Mouse (Mus musculus) C2C12 (cell line): ENCODE results near the gene Epha1.

ENCODE experiments used
- CEBPB ChIP-seq: IDR thresholded peaks from one replicate; pipeline ENCODE4 v1.6.1; 2011; ENCODE audit warnings: low read depth, mild to moderate bottlenecking, control low read depth, moderate library complexity
- CTCF ChIP-seq: IDR thresholded peaks from one replicate; pipeline ENCODE4 v1.5.1; 2011; ENCODE audit not compliant: control insufficient read depth, insufficient read depth, insufficient read length
- FOSL1 ChIP-seq: IDR thresholded peaks from one replicate; pipeline ENCODE4 v1.8.0; 2011; ENCODE audit warnings: mild to moderate bottlenecking, low read length; ENCODE audit not compliant: poor library complexity, insufficient read depth, severe bottlenecking
- MAX ChIP-seq: IDR thresholded peaks from one replicate; pipeline ENCODE4 v1.6.1; 2011; ENCODE audit warnings: mild to moderate bottlenecking, control low read depth
- USF1 ChIP-seq: IDR thresholded peaks from one replicate; pipeline ENCODE4 v1.6.1; 2011; ENCODE audit warnings: low read depth, mild to moderate bottlenecking, control low read depth, moderate library complexity

- no peak for TF ChIP-seq CTCF
- no peak for TF ChIP-seq MAX
- no peak for TF ChIP-seq CEBPB
- TF ChIP-seq USF1 = no peak
- no peak for TF ChIP-seq FOSL1
Measured at GRCm38 (mm10) chr6:42362974-42363373, 10.1 kb downstream of the Epha1 start.
